Mouse (Mus musculus): ENCODE measurements around the gene Col24a1.

- TF ChIP-seq CTCF (IDR thresholded peaks at IDR 0.05; ENCODE audit: low read depth), result no peak
- TF ChIP-seq EP300 (IDR thresholded peaks at IDR 0.05; ENCODE audit: low read depth), result no peak
These were observed 290.8 kb downstream of the Col24a1 start for GRCm38 (mm10) chr3:145583043-145583442.
